Mouse (Mus musculus): Measurements from ENCODE around the gene Fam173b.

Fam173b gene

DNA sequence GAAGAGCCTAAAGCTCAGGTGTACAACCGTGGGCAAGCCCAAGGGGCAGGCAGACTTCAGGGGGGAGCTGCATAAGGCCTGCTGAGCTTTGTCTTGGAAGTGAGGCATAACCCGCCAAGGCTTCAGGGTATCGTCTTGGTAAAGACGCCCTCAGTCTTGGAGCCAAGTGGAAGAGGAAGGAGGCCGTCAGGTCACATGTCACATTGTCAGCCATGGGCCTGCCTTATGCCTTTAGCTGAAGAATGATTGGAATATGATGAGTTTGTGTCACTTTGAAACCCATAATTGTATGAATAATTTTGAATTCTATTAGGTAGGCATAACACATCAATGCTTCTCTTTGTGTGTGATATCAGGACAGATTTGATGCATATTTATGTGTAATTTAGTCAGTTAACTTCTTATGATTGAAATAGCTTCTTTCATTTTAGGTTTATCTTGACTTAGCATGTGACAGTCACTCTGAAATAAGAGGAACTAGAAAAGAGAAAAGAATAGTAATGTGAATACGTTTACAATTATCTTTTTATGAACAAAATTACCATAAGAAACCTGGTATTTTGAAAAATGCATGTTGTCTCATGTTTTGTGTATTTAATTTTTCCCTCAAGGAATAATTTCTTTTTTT, 12.3 kb downstream of the Fam173b start:
- no peak overlapping the region for H3K4me3 ChIP-seq (replicated peaks; ENCODE audit: low read length)
- H3K9me3 ChIP-seq (ENCODE audit: low read length), result no peaks in the 10 kb centered on the region
- H3K36me3 ChIP-seq (ENCODE audit: insufficient read depth, low read length), result 0 out of 2 replicates have a peak, but pooled peaks cover 3% of the 10 kb centered on the region
- TF ChIP-seq POU5F1 (IDR thresholded peaks at IDR 0.05; ENCODE audit: borderline replicate concordance, low read length) (no peak), CTCF (conservative IDR thresholded peaks at IDR 0.05; ENCODE audit: low read length) (no peak), NANOG (IDR thresholded peaks at IDR 0.05; ENCODE audit: borderline replicate concordance, low read length) (no peak)
- no peaks in the 10 kb centered on the region for H3K27me3 ChIP-seq (ENCODE audit: insufficient read depth, low read length)
- peaks cover 16% of the 10 kb centered on the region for H3K4me1 ChIP-seq (replicated peaks; ENCODE audit: low read depth, low read length)

GRCm38 (mm10) chr15:31614666-31615065, 13.0 kb downstream of the Fam173b start:
- Histone ChIP-seq H3K4me1 (replicated peaks; ENCODE audit: low read depth, low read length) (peaks cover 16% of the 10 kb centered on the region), H3K9me3 (ENCODE audit: low read length) (no peaks in the 10 kb centered on the region), H3K36me3 (ENCODE audit: insufficient read depth, low read length) (no peaks in the 10 kb centered on the region), H3K4me3 (replicated peaks; ENCODE audit: low read length) (no peak overlapping the region), H3K27me3 (ENCODE audit: insufficient read depth, low read length) (no peaks in the 10 kb centered on the region)
- TF ChIP-seq POU5F1 (IDR thresholded peaks at IDR 0.05; ENCODE audit: borderline replicate concordance, low read length), result no peak

GRCm38 (mm10) chr15:31617261-31617660, 15.6 kb downstream of the Fam173b start:
- H3K27me3 ChIP-seq (ENCODE audit: insufficient read depth, low read length), result no peaks in the 10 kb centered on the region
- H3K9me3 ChIP-seq (ENCODE audit: low read length), result peaks cover 3% of the 10 kb centered on the region; the same call in 1 of the 2 replicates
- H3K36me3 ChIP-seq (ENCODE audit: insufficient read depth, low read length), result peaks cover 5% of the 10 kb centered on the region; the same call in 1 of the 2 replicates
- no peak overlapping the region for H3K4me3 ChIP-seq (replicated peaks; ENCODE audit: low read length)
- H3K4me1 ChIP-seq (replicated peaks; ENCODE audit: low read depth, low read length), result peaks cover 6% of the 10 kb centered on the region
- TF ChIP-seq CTCF (conservative IDR thresholded peaks at IDR 0.05; ENCODE audit: low read length) (no peak), NANOG (IDR thresholded peaks at IDR 0.05; ENCODE audit: borderline replicate concordance, low read length) (no peak), POU5F1 (IDR thresholded peaks at IDR 0.05; ENCODE audit: borderline replicate concordance, low read length) (no peak)

DNA sequence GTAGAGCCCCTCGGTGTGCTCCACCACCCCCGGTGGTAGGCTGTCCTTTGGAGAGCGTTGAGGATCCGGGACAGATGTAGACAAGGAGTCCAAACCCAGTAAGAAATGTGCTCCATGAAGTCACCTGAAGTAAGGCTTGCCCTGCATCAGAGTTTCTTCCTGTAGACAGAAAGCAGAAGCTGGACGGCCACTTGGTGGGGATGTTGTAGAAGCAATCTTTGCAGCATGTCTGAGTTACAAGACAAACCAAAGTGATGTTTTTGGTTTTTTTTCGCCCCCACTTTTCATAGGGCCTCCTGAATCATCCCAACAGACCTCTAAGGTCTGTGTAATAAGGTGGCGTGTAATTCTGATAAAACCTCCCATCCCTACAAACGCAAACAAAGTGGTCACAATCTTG, 17.9 kb downstream of the Fam173b start:
- Histone ChIP-seq H3K9me3 (ENCODE audit: low read length) (peaks cover 3% of the 10 kb centered on the region; the same call in 1 of the 2 replicates), H3K27me3 (ENCODE audit: insufficient read depth, low read length) (no peaks in the 10 kb centered on the region), H3K36me3 (ENCODE audit: insufficient read depth, low read length) (peaks cover 5% of the 10 kb centered on the region; the same call in 1 of the 2 replicates), H3K4me3 (replicated peaks; ENCODE audit: low read length) (no peak overlapping the region), H3K4me1 (replicated peaks; ENCODE audit: low read depth, low read length) (peaks cover 6% of the 10 kb centered on the region)
- no peak for TF ChIP-seq NANOG (IDR thresholded peaks at IDR 0.05; ENCODE audit: borderline replicate concordance, low read length)
- TF ChIP-seq POU5F1 (IDR thresholded peaks at IDR 0.05; ENCODE audit: borderline replicate concordance, low read length), result no peak
- no peak for TF ChIP-seq CTCF (conservative IDR thresholded peaks at IDR 0.05; ENCODE audit: low read length)

DNA sequence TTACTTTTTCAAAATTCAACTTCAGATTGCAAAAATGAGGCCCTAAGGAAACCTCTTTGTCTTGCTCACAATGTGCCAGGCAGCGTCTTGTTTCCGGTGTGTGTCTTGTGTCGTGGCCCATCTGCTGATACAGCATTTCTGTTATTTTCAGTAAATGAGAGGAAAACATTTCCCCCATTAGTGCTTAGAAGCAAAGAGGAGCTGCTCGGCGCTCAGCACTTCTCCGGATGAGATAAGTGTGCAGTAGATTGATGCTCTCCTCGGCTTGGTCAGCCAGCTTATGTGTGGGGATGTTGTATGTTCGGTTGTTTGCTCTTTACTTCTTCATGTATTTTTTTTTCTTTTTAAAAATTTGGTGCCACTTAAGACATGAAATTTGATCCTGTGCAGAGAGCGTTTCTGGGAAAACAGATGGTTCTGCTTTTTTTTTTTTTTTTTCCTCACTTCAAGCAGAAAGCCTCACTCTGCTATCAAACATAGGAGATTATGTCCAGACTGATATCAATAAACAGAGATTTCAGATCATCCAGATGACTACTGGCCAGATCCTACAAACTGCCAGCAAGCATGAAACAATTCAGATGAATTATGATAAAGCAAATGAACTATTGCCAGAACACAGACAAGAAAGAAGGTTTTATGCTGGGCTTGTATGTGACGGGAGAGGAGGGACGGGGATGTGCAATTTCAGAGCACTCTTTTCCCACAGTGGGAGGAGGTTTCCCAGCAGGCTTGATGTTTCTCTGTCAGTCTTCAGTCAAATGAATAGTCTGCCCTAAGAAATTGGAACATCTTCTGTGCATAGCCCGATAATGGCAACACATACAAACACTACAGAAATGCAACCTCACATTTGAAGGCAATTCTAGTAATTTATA, 25.9 kb downstream of the Fam173b start:
- no peaks in the 10 kb centered on the region for H3K36me3 ChIP-seq (ENCODE audit: insufficient read depth, low read length)
- H3K4me3 ChIP-seq (replicated peaks; ENCODE audit: low read length), result no peak overlapping the region
- H3K9me3 ChIP-seq (ENCODE audit: low read length), result no peaks in the 10 kb centered on the region
- H3K27me3 ChIP-seq (ENCODE audit: insufficient read depth, low read length), result no peaks in the 10 kb centered on the region; the same call in 1 of the 2 replicates
- TF ChIP-seq POU5F1 (IDR thresholded peaks at IDR 0.05; ENCODE audit: borderline replicate concordance, low read length), result no peak
- TF ChIP-seq CTCF (conservative IDR thresholded peaks at IDR 0.05; ENCODE audit: low read length), result no peak
- TF ChIP-seq NANOG (IDR thresholded peaks at IDR 0.05; ENCODE audit: borderline replicate concordance, low read length), result no peak
- no peaks in the 10 kb centered on the region for H3K4me1 ChIP-seq (replicated peaks; ENCODE audit: low read depth, low read length)

- H3K9me3 ChIP-seq (ENCODE audit: low read length), result no peaks in the 10 kb centered on the region
- TF ChIP-seq CTCF (conservative IDR thresholded peaks at IDR 0.05; ENCODE audit: low read length) (no peak), NANOG (IDR thresholded peaks at IDR 0.05; ENCODE audit: borderline replicate concordance, low read length) (no peak), POU5F1 (IDR thresholded peaks at IDR 0.05; ENCODE audit: borderline replicate concordance, low read length) (no peak)
- no peaks in the 10 kb centered on the region; the same call in 1 of the 2 replicates for H3K27me3 ChIP-seq (ENCODE audit: insufficient read depth, low read length)
- no peak overlapping the region for H3K4me3 ChIP-seq (replicated peaks; ENCODE audit: low read length)
- H3K36me3 ChIP-seq (ENCODE audit: insufficient read depth, low read length), result no peaks in the 10 kb centered on the region
- no peaks in the 10 kb centered on the region for H3K4me1 ChIP-seq (replicated peaks; ENCODE audit: low read depth, low read length)
These were observed 26.5 kb downstream of the Fam173b start for GRCm38 (mm10) chr15:31628180-31628579.

- TF ChIP-seq NANOG (IDR thresholded peaks at IDR 0.05; ENCODE audit: borderline replicate concordance, low read length) (no peak), POU5F1 (IDR thresholded peaks at IDR 0.05; ENCODE audit: borderline replicate concordance, low read length) (no peak), CTCF (conservative IDR thresholded peaks at IDR 0.05; ENCODE audit: low read length) (no peak)
- Histone ChIP-seq H3K4me1 (replicated peaks; ENCODE audit: low read depth, low read length) (no peaks in the 10 kb centered on the region), H3K9me3 (ENCODE audit: low read length) (0 out of 2 replicates have a peak, but pooled peaks cover 3% of the 10 kb centered on the region), H3K27me3 (ENCODE audit: insufficient read depth, low read length) (no peaks in the 10 kb centered on the region; the same call in 1 of the 2 replicates), H3K36me3 (ENCODE audit: insufficient read depth, low read length) (no peaks in the 10 kb centered on the region), H3K4me3 (replicated peaks; ENCODE audit: low read length) (no peak overlapping the region)
These were observed 27.9 kb downstream of the Fam173b start for GRCm38 (mm10) chr15:31629556-31629955.

- 0 out of 2 replicates have a peak, but pooled peaks cover 3% of the 10 kb centered on the region for H3K9me3 ChIP-seq (ENCODE audit: low read length)
- no peak for TF ChIP-seq CTCF (conservative IDR thresholded peaks at IDR 0.05; ENCODE audit: low read length)
- TF ChIP-seq NANOG (IDR thresholded peaks at IDR 0.05; ENCODE audit: borderline replicate concordance, low read length), result no peak
- TF ChIP-seq POU5F1 (IDR thresholded peaks at IDR 0.05; ENCODE audit: borderline replicate concordance, low read length), result no peak
- no peaks in the 10 kb centered on the region for H3K4me1 ChIP-seq (replicated peaks; ENCODE audit: low read depth, low read length)
- H3K4me3 ChIP-seq (replicated peaks; ENCODE audit: low read length), result no peak overlapping the region
- no peaks in the 10 kb centered on the region; the same call in 1 of the 2 replicates for H3K27me3 ChIP-seq (ENCODE audit: insufficient read depth, low read length)
- H3K36me3 ChIP-seq (ENCODE audit: insufficient read depth, low read length), result no peaks in the 10 kb centered on the region
These were observed 29.8 kb downstream of the Fam173b start for GRCm38 (mm10) chr15:31631396-31631858.
